Mouse (Mus musculus) heart, adult 9 months (tissue): ENCODE results near the gene Uhrf1bp1.

Experiments
- DNase-seq, 2 experiments: peaks; one replicate each; pipeline ENCODE4 v3.0.0; 2022; ENCODE audit warnings: low spot score in 2 of 2

The Uhrf1bp1 gene

DNA sequence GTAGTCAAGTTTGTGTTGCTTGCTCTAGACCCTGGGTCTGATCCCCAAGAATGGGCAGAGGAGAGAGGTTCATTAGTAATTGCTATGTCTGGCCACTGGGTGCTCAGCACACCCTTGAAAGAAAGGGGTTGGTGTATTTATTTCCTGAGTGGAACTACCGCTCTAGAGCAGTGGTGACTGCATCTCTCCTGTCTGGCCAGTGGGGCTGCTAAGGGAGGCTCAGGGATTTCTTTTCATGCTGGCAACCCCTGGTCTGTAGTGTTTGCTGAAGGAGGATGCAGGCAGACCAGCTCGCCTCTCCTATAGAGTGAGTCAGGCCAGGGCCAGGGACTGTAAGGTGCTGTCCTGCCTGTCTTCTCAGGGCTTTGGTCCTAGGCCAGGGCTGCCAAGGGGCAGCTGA lies 90.9 kb downstream of the Uhrf1bp1 start:
- DNase-seq, result no peak
